Mouse (Mus musculus): Measurements from ENCODE around the gene Scg2. TPM values are rescaled to one million over a fixed set of nuclear protein-coding genes. Genes with fewer than 3 reads are reported as not detected.

Gene Scg2
- 7.2 and 7.5 TPM in 2 replicates for polyA plus RNA-seq (2015; fragmentation: Nextera tagmentation; extraction: Ambion mirVana)

GRCm38 (mm10) chr1:79439609-79440308 lies at the start of gene Scg2:
Scg2 (minus strand) TSS chr1:79440120.
- Histone ChIP-seq H3K36me3 (no peaks in the 10 kb centered on the region), H3K4me1 (no peaks in the 10 kb centered on the region), H3K4me3 (replicated peaks) (no peak within 1 kb of the TSS), H3K4me2 (no peak within 1 kb of the TSS), H3K27me3 (replicated peaks) (no peaks in the 10 kb centered on the region), H3K9ac (no peak within 1 kb of the TSS), H3K9me3 (no peaks in the 10 kb centered on the region), H3K27ac (no peak within 1 kb of the TSS)
- WGBS = 12% methylated on average over 22 of the region's 22 CpGs
- peak; percentile 84 for ATAC-seq (ENCODE audit: insufficient read depth, low FRiP score, low read depth)

GRCm38 (mm10) chr1:79485546-79485945 lies 45.6 kb upstream of the Scg2 start:
- H3K27me3 ChIP-seq (replicated peaks) = no peaks in the 10 kb centered on the region
- H3K9ac ChIP-seq = no peak overlapping the region
- H3K4me3 ChIP-seq (replicated peaks) = no peak overlapping the region
- H3K27ac ChIP-seq = no peak overlapping the region
- 91% methylated on average over 6 of the region's 6 CpGs for WGBS
- no peaks in the 10 kb centered on the region for H3K4me1 ChIP-seq
- H3K4me2 ChIP-seq = no peak overlapping the region
- ATAC-seq (ENCODE audit: insufficient read depth, low FRiP score, low read depth) = no peak
- H3K36me3 ChIP-seq = no peaks in the 10 kb centered on the region
- no peaks in the 10 kb centered on the region for H3K9me3 ChIP-seq

- Histone ChIP-seq H3K9ac (no peak overlapping the region), H3K4me1 (no peaks in the 10 kb centered on the region), H3K27me3 (replicated peaks) (no peaks in the 10 kb centered on the region), H3K36me3 (no peaks in the 10 kb centered on the region), H3K4me2 (no peak overlapping the region), H3K9me3 (no peaks in the 10 kb centered on the region), H3K27ac (no peak overlapping the region), H3K4me3 (replicated peaks) (no peak overlapping the region)
- WGBS = 58% methylated on average over 2 of the region's 2 CpGs
- ATAC-seq (ENCODE audit: insufficient read depth, low FRiP score, low read depth) = no peak
Measured at GRCm38 (mm10) chr1:79470856-79471255, 30.9 kb upstream of the Scg2 start.

GRCm38 (mm10) chr1:79469871-79470270 lies 30.0 kb upstream of the Scg2 start:
- H3K36me3 ChIP-seq = no peaks in the 10 kb centered on the region
- no peak overlapping the region for H3K27ac ChIP-seq
- no peaks in the 10 kb centered on the region for H3K4me1 ChIP-seq
- no peak for ATAC-seq (ENCODE audit: insufficient read depth, low FRiP score, low read depth)
- no peak overlapping the region for H3K4me2 ChIP-seq
- H3K9me3 ChIP-seq = no peaks in the 10 kb centered on the region
- H3K27me3 ChIP-seq (replicated peaks) = no peaks in the 10 kb centered on the region
- no peak overlapping the region for H3K4me3 ChIP-seq (replicated peaks)
- no peak overlapping the region for H3K9ac ChIP-seq
- WGBS = 75% methylated on average over 5 of the region's 5 CpGs

- H3K9ac ChIP-seq = no peak overlapping the region
- H3K4me1 ChIP-seq = no peaks in the 10 kb centered on the region
- H3K4me3 ChIP-seq (replicated peaks) = no peak overlapping the region
- no peaks in the 10 kb centered on the region for H3K36me3 ChIP-seq
- peak; percentile 31; the same call in 1 of the 2 replicates for ATAC-seq (ENCODE audit: insufficient read depth, low FRiP score, low read depth)
- no peak overlapping the region for H3K4me2 ChIP-seq
- WGBS = 12% methylated on average over 3 of the region's 3 CpGs
- no peaks in the 10 kb centered on the region for H3K9me3 ChIP-seq
- H3K27me3 ChIP-seq (replicated peaks) = no peaks in the 10 kb centered on the region
- H3K27ac ChIP-seq = no peak overlapping the region
Measured at GRCm38 (mm10) chr1:79466585-79466984, 26.7 kb upstream of the Scg2 start.

- Histone ChIP-seq H3K9me3 (no peaks in the 10 kb centered on the region), H3K4me1 (no peaks in the 10 kb centered on the region), H3K27me3 (replicated peaks) (no peaks in the 10 kb centered on the region), H3K36me3 (no peaks in the 10 kb centered on the region), H3K4me2 (no peak overlapping the region), H3K9ac (no peak overlapping the region), H3K4me3 (replicated peaks) (no peak overlapping the region), H3K27ac (no peak overlapping the region)
- 39% methylated on average over 5 of the region's 5 CpGs for WGBS
- no peak for ATAC-seq (ENCODE audit: insufficient read depth, low FRiP score, low read depth)
Measured at GRCm38 (mm10) chr1:79458558-79458957, 18.6 kb upstream of the Scg2 start.

GRCm38 (mm10) chr1:79454164-79454563 lies 14.2 kb upstream of the Scg2 start:
- no peak overlapping the region for H3K4me2 ChIP-seq
- no peaks in the 10 kb centered on the region for H3K27me3 ChIP-seq (replicated peaks)
- H3K9me3 ChIP-seq = no peaks in the 10 kb centered on the region
- H3K36me3 ChIP-seq = no peaks in the 10 kb centered on the region
- no peak overlapping the region for H3K27ac ChIP-seq
- 38% methylated on average over 4 of the region's 4 CpGs for WGBS
- no peak overlapping the region for H3K9ac ChIP-seq
- H3K4me3 ChIP-seq (replicated peaks) = no peak overlapping the region
- ATAC-seq (ENCODE audit: insufficient read depth, low FRiP score, low read depth) = no peak
- 0 out of 2 replicates have a peak, but pooled peaks cover 2% of the 10 kb centered on the region for H3K4me1 ChIP-seq

- 88% methylated on average over 1 of the region's 1 CpGs for WGBS
- no peaks in the 10 kb centered on the region for H3K27me3 ChIP-seq (replicated peaks)
- H3K9ac ChIP-seq = no peak overlapping the region
- H3K9me3 ChIP-seq = no peaks in the 10 kb centered on the region
- no peak overlapping the region for H3K4me3 ChIP-seq (replicated peaks)
- H3K4me1 ChIP-seq = 0 out of 2 replicates have a peak, but pooled peaks cover 2% of the 10 kb centered on the region
- no peak for ATAC-seq (ENCODE audit: insufficient read depth, low FRiP score, low read depth)
- H3K4me2 ChIP-seq = no peak overlapping the region
- H3K27ac ChIP-seq = no peak overlapping the region
- no peaks in the 10 kb centered on the region for H3K36me3 ChIP-seq
Measured at GRCm38 (mm10) chr1:79452339-79452738, 12.4 kb upstream of the Scg2 start.

- Histone ChIP-seq H3K4me3 (replicated peaks) (0 out of 2 replicates have a peak overlapping the region, but pooled peaks have one; percentile 6), H3K4me2 (peak overlapping the region; percentile 29; the same call in 1 of the 2 replicates), H3K27ac (no peak overlapping the region), H3K36me3 (no peaks in the 10 kb centered on the region), H3K9ac (no peak overlapping the region), H3K4me1 (0 out of 2 replicates have a peak, but pooled peaks cover 2% of the 10 kb centered on the region), H3K9me3 (no peaks in the 10 kb centered on the region), H3K27me3 (replicated peaks) (no peaks in the 10 kb centered on the region)
- WGBS = 21% methylated on average over 20 of the region's 20 CpGs
- no peak for ATAC-seq (ENCODE audit: insufficient read depth, low FRiP score, low read depth)
Measured at GRCm38 (mm10) chr1:79450343-79451021, 10.6 kb upstream of the Scg2 start.

- Histone ChIP-seq H3K27me3 (replicated peaks) (no peaks in the 10 kb centered on the region), H3K9me3 (no peaks in the 10 kb centered on the region), H3K4me2 (no peak overlapping the region; the same call in 1 of the 2 replicates), H3K36me3 (no peaks in the 10 kb centered on the region), H3K4me1 (0 out of 2 replicates have a peak, but pooled peaks cover 2% of the 10 kb centered on the region), H3K27ac (no peak overlapping the region), H3K4me3 (replicated peaks) (0 out of 2 replicates have a peak overlapping the region, but pooled peaks have one; percentile 6), H3K9ac (no peak overlapping the region)
- ATAC-seq (ENCODE audit: insufficient read depth, low FRiP score, low read depth) = no peak
- 22% methylated on average over 6 of the region's 6 CpGs for WGBS
Measured at GRCm38 (mm10) chr1:79449943-79450342, 10.0 kb upstream of the Scg2 start.

GRCm38 (mm10) chr1:79445586-79445985 lies 5.7 kb upstream of the Scg2 start:
- no peak overlapping the region for H3K27ac ChIP-seq
- no peaks in the 10 kb centered on the region for H3K9me3 ChIP-seq
- H3K36me3 ChIP-seq = no peaks in the 10 kb centered on the region
- no peak overlapping the region for H3K9ac ChIP-seq
- ATAC-seq (ENCODE audit: insufficient read depth, low FRiP score, low read depth) = no peak
- H3K4me3 ChIP-seq (replicated peaks) = no peak overlapping the region
- no peak overlapping the region for H3K4me2 ChIP-seq
- 71% methylated on average over 4 of the region's 4 CpGs for WGBS
- H3K4me1 ChIP-seq = 0 out of 2 replicates have a peak, but pooled peaks cover 2% of the 10 kb centered on the region
- H3K27me3 ChIP-seq (replicated peaks) = no peaks in the 10 kb centered on the region

GRCm38 (mm10) chr1:79437755-79438154 lies 2.2 kb downstream of the Scg2 start:
- H3K9me3 ChIP-seq = no peaks in the 10 kb centered on the region
- no peaks in the 10 kb centered on the region for H3K4me1 ChIP-seq
- no peak overlapping the region for H3K4me3 ChIP-seq (replicated peaks)
- H3K27me3 ChIP-seq (replicated peaks) = no peaks in the 10 kb centered on the region
- no peaks in the 10 kb centered on the region for H3K36me3 ChIP-seq
- no peak for ATAC-seq (ENCODE audit: insufficient read depth, low FRiP score, low read depth)
- H3K9ac ChIP-seq = no peak overlapping the region
- no peak overlapping the region for H3K27ac ChIP-seq
- no peak overlapping the region for H3K4me2 ChIP-seq
- WGBS = 73% methylated on average over 1 of the region's 1 CpGs

Measured in stomach, embryonic 15.5 days (tissue).